In the genomic region with DNA sequence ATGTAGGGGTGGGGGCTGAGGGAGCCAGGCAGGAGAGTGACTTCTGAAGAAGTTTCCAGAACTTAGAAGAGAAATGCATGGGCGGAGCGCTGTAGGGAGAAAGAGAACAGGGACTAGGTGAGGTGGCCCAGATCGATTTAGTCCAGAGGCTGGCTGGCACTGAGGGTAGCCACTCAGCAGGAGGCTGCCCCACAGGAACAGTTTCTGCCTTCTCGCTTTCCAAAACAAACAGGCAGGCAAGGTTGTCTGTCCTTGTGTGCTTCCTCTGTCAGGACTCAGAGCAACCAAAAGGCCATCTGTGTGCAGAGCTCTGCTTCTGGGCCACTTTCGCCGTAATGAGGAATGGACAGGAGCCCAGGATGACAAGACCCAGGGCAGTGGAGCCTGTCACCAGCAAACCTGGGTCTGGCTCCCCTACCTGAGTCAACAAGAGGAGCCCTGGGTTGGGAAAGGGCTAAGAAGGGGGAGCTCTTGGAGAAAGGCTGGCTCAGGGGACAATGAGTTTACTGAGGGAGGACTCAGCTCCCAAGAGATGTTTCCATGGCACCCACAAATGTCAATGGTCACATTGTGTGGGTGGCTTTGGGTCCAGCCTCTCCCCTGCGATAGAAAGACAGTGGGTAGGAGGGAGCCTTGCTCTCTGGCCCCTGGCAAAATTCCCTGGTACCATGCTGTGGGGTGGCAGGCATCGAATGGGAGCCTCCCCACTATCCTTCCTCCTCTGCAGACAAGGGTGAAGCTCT, we compare ENCODE assay signal across 8 mouse cellular contexts.
DNase-seq lines count a peak whose midpoint lies in the region; ATAC-seq and TF ChIP-seq lines count a peak whose summit lies in the region.

No protein-coding gene starts in this region.

- H3K4me2 ChIP-seq in intestine, embryonic 15.5 days (replicated peaks), result no peak overlapping the region
- no peak overlapping the region for H3K4me2 ChIP-seq in intestine, postnatal 0 days (replicated peaks; ENCODE audit: low read depth)
- H3K4me2 ChIP-seq in hindbrain, postnatal 0 days (ENCODE audit: low read depth, low read length), result no peak overlapping the region
- no peak overlapping the region for H3K4me2 ChIP-seq in stomach, embryonic 14.5 days (replicated peaks; ENCODE audit: low read depth, low read length)

- 64% methylated on average over 8 of the region's 8 CpGs for WGBS in intestine, embryonic 15.5 days
- 64% methylated on average over 8 of the region's 8 CpGs for WGBS in intestine, postnatal 0 days
- WGBS in hindbrain, postnatal 0 days, result 51% methylated on average over 8 of the region's 8 CpGs
- 59% methylated on average over 8 of the region's 8 CpGs for WGBS in stomach, embryonic 14.5 days

- H3K9me3 ChIP-seq in intestine, embryonic 15.5 days, result no peaks in the 10 kb centered on the region
- H3K9me3 ChIP-seq in intestine, postnatal 0 days (ENCODE audit: control insufficient read depth), result no peaks in the 10 kb centered on the region
- no peaks in the 10 kb centered on the region for H3K9me3 ChIP-seq in hindbrain, postnatal 0 days (ENCODE audit: low read length)
- peaks cover under 1% of the 10 kb centered on the region; the same call in 1 of the 2 replicates for H3K9me3 ChIP-seq in stomach, embryonic 14.5 days (ENCODE audit: control insufficient read depth, low read depth, low read length)

- H3K27me3 ChIP-seq in intestine, embryonic 15.5 days (replicated peaks), result no peaks in the 10 kb centered on the region
- no peaks in the 10 kb centered on the region for H3K27me3 ChIP-seq in intestine, postnatal 0 days (replicated peaks; ENCODE audit: control insufficient read depth, insufficient read depth, low read length)
- no peaks in the 10 kb centered on the region for H3K27me3 ChIP-seq in hindbrain, postnatal 0 days (ENCODE audit: insufficient read depth, low read length)
- H3K27me3 ChIP-seq in stomach, embryonic 14.5 days (ENCODE audit: control insufficient read depth, insufficient read depth, low read length), result no peaks in the 10 kb centered on the region

- TF ChIP-seq CTCF in intestine, postnatal 0 days (IDR thresholded peaks at IDR 0.05; ENCODE audit: low read depth), result no peak
- no peak for TF ChIP-seq CTCF in hindbrain, postnatal 0 days (IDR thresholded peaks at IDR 0.05; ENCODE audit: low read depth)

- H3K27ac ChIP-seq in intestine, embryonic 15.5 days, result peak overlapping the region; percentile 51; the same call in 1 of the 2 replicates
- H3K27ac ChIP-seq in intestine, postnatal 0 days (ENCODE audit: low read depth, low read length), result no peak overlapping the region
- H3K27ac ChIP-seq in hindbrain, postnatal 0 days, result peak overlapping the region; percentile 52
- H3K27ac ChIP-seq in stomach, embryonic 14.5 days (ENCODE audit: low read length), result peak overlapping the region; percentile 11; the same call in 1 of the 2 replicates

- H3K4me3 ChIP-seq in intestine, embryonic 15.5 days (replicated peaks), result no peak overlapping the region
- H3K4me3 ChIP-seq in intestine, postnatal 0 days (ENCODE audit: low read depth, low read length), result no peak overlapping the region
- no peak overlapping the region for H3K4me3 ChIP-seq in hindbrain, postnatal 0 days (ENCODE audit: low read length)
- no peak overlapping the region for H3K4me3 ChIP-seq in stomach, embryonic 14.5 days (ENCODE audit: low read depth, low read length)

- ATAC-seq in intestine, embryonic 15.5 days, result no peak; the same call in 1 of the 2 replicates
- no peak for ATAC-seq in intestine, postnatal 0 days
- peak; percentile 90 for ATAC-seq in hindbrain, postnatal 0 days
- peak; percentile 38; the same call in 1 of the 2 replicates for ATAC-seq in stomach, embryonic 14.5 days (ENCODE audit: insufficient number of reproducible peaks, insufficient read depth, low FRiP score, low read depth)
- no peak for ATAC-seq in erythroid progenitor cell, adult 5-6 weeks (replicated peaks; ENCODE audit: low FRiP score, poor library complexity, severe bottlenecking)

- peak; percentile 72 for DNase-seq in Muller cell, postnatal 12 days (ENCODE audit: inconsistent ontology term)
- peak; percentile 71 for DNase-seq in cerebellum, adult 11 months
- peak; percentile 59 for DNase-seq in hindbrain, postnatal 0 days (ENCODE audit: low spot score)
- DNase-seq in thymus, postnatal 4 days, result no peak

- H3K4me1 ChIP-seq in intestine, embryonic 15.5 days (replicated peaks), result peaks cover 13% of the 10 kb centered on the region; the same call in 1 of the 2 replicates
- H3K4me1 ChIP-seq in intestine, postnatal 0 days (replicated peaks; ENCODE audit: control insufficient read depth, insufficient read depth, low read length), result 0 out of 2 replicates have a peak, but pooled peaks cover 3% of the 10 kb centered on the region
- peaks cover 18% of the 10 kb centered on the region; the same call in 1 of the 2 replicates for H3K4me1 ChIP-seq in hindbrain, postnatal 0 days (ENCODE audit: insufficient read depth, low read length)
- H3K4me1 ChIP-seq in stomach, embryonic 14.5 days (ENCODE audit: control insufficient read depth, insufficient read depth, low read length), result peaks cover 19% of the 10 kb centered on the region

- H3K36me3 ChIP-seq in intestine, embryonic 15.5 days, result no peaks in the 10 kb centered on the region
- H3K36me3 ChIP-seq in intestine, postnatal 0 days (ENCODE audit: control insufficient read depth, insufficient read depth), result no peaks in the 10 kb centered on the region
- H3K36me3 ChIP-seq in hindbrain, postnatal 0 days (ENCODE audit: insufficient read depth, low read length), result no peaks in the 10 kb centered on the region
- no peaks in the 10 kb centered on the region for H3K36me3 ChIP-seq in stomach, embryonic 14.5 days (ENCODE audit: control insufficient read depth, insufficient read depth, low read length)

- no peak overlapping the region for H3K9ac ChIP-seq in intestine, embryonic 15.5 days
- no peak overlapping the region for H3K9ac ChIP-seq in intestine, postnatal 0 days (ENCODE audit: low read depth, low read length)
- no peak overlapping the region for H3K9ac ChIP-seq in hindbrain, postnatal 0 days (replicated peaks; ENCODE audit: low read length)
- H3K9ac ChIP-seq in stomach, embryonic 14.5 days (replicated peaks; ENCODE audit: low read depth, low read length), result no peak overlapping the region

Comparison
In these comparisons a context has a peak if more than half of its experiments do, and no peak if none do; other contexts are left out.
1. ATAC-seq: peak in hindbrain, postnatal 0 days (single experiment) and stomach, embryonic 14.5 days (single experiment); none in intestine, embryonic 15.5 days (single experiment), intestine, postnatal 0 days (single experiment) and erythroid progenitor cell, adult 5-6 weeks (single experiment).